Mouse (Mus musculus): ENCODE data around the gene Fam126a. TPM values are rescaled to one million over a fixed set of nuclear protein-coding genes. Genes with fewer than 3 reads are reported as not detected.

The Fam126a gene
- polyA plus RNA-seq, 1 experiment from 2014 or later = 11.1 TPM

DNA sequence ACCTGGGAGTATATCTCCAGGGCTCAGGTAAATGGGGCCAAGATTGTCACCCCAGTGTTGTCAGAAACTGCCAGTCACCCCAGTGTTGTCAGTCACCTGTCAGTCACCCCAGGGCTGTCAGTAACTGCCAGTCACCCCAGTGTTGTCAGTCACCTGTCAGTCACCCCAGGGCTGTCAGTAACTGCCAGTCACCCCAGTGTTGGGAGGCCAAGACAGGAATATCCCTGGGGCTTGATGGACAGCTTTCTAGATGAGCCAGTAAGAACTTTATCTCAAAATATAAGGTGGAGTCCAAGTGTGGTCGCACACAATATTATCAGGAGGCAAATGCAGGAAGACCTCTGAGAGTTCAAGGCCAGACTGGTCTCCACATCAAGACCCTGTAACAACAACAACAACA is 109.2 kb downstream of the Fam126a start:
- no peak overlapping the region for H3K9ac ChIP-seq (ENCODE audit: low read depth, low read length)
- H3K36me3 ChIP-seq (ENCODE audit: control insufficient read depth, insufficient read depth, low read length) = no peaks in the 10 kb centered on the region
- H3K9me3 ChIP-seq (ENCODE audit: control insufficient read depth, low read length) = no peaks in the 10 kb centered on the region
- no peaks in the 10 kb centered on the region for H3K27me3 ChIP-seq (replicated peaks; ENCODE audit: control insufficient read depth, insufficient read depth, low read length)
- 80% methylated on average over 1 of the region's 1 CpGs for WGBS
- H3K4me2 ChIP-seq (ENCODE audit: low read depth, low read length) = no peak overlapping the region
- H3K4me1 ChIP-seq (ENCODE audit: control insufficient read depth, insufficient read depth, low read length) = peaks cover 6% of the 10 kb centered on the region; the same call in 1 of the 2 replicates
- ATAC-seq = no peak
- H3K4me3 ChIP-seq (ENCODE audit: low read length) = no peak overlapping the region
- H3K27ac ChIP-seq (ENCODE audit: low read length) = no peak overlapping the region

DNA sequence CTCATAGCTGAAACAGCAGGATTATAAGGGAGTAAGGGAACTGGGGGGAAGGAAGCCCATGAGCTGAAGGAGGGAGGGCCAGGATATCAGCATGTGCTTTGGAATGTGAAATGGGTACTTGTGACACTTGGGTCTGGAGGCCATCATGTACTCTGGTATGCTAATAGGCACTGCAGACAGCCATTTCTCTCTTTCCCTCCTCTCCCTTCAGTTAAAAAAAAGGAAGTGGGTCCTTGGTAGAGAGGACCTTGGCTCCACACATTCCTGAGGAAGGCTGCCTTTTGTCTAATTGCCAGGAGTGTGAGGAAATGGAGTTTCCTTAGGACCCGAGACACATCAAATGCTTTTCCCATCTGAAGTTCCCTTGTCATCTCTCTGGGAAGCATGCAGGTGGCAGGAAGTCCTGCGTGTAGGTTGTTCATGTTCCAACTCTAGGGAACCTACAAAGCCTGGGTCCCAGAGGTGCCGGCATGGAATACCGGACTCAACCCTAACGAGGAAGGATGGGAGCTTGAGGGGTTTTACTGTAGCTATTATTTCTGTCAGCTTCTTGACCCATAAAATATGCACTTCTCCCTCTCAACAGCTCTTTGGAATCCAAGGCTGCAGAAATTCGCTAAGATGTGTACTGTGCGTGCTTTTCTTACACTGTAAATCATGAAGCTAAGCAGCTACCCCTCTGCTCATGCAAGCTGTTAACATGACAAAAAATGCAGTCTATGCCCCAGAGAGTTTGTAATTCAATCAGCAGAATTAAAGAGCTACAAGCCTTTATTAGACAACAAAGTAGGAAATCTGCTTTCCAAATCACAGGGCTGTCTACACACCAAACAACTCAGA is 110.4 kb downstream of the Fam126a start:
- no peak overlapping the region for H3K9ac ChIP-seq (ENCODE audit: low read depth, low read length)
- peaks cover 6% of the 10 kb centered on the region; the same call in 1 of the 2 replicates for H3K4me1 ChIP-seq (ENCODE audit: control insufficient read depth, insufficient read depth, low read length)
- H3K36me3 ChIP-seq (ENCODE audit: control insufficient read depth, insufficient read depth, low read length) = no peaks in the 10 kb centered on the region
- no peak for ATAC-seq
- H3K9me3 ChIP-seq (ENCODE audit: control insufficient read depth, low read length) = no peaks in the 10 kb centered on the region
- H3K27me3 ChIP-seq (replicated peaks; ENCODE audit: control insufficient read depth, insufficient read depth, low read length) = no peaks in the 10 kb centered on the region
- no peak overlapping the region for H3K4me3 ChIP-seq (ENCODE audit: low read length)
- 46% methylated on average over 7 of the region's 7 CpGs for WGBS
- H3K27ac ChIP-seq (ENCODE audit: low read length) = no peak overlapping the region
- H3K4me2 ChIP-seq (ENCODE audit: low read depth, low read length) = no peak overlapping the region

DNA sequence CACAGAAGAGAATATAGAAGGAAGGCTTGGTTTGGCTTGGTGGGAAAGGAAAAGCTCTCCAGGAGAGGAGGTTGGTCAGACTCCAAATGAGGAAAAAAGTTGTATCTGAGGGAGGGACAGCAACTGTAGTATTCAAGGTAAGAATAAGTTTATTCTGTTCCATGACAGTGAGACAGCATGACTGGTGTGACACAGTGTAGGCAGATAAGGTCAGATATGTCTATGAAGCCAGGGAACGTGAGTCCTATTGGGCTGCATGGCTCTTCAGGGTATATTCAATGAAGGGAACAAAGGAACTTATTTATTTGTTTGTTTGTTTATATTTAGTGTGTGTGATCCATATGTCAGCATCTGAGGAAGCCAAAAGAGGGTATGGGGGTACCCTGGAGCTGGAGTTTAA is 113.2 kb downstream of the Fam126a start:
- H3K27ac ChIP-seq (ENCODE audit: low read length) = no peak overlapping the region
- ATAC-seq = no peak
- H3K4me2 ChIP-seq (ENCODE audit: low read depth, low read length) = no peak overlapping the region
- no peaks in the 10 kb centered on the region for H3K36me3 ChIP-seq (ENCODE audit: control insufficient read depth, insufficient read depth, low read length)
- H3K27me3 ChIP-seq (replicated peaks; ENCODE audit: control insufficient read depth, insufficient read depth, low read length) = no peaks in the 10 kb centered on the region
- H3K4me3 ChIP-seq (ENCODE audit: low read length) = no peak overlapping the region
- WGBS = 89% methylated on average over 1 of the region's 1 CpGs
- no peak overlapping the region for H3K9ac ChIP-seq (ENCODE audit: low read depth, low read length)
- H3K4me1 ChIP-seq (ENCODE audit: control insufficient read depth, insufficient read depth, low read length) = peaks cover 8% of the 10 kb centered on the region
- no peaks in the 10 kb centered on the region for H3K9me3 ChIP-seq (ENCODE audit: control insufficient read depth, low read length)

DNA sequence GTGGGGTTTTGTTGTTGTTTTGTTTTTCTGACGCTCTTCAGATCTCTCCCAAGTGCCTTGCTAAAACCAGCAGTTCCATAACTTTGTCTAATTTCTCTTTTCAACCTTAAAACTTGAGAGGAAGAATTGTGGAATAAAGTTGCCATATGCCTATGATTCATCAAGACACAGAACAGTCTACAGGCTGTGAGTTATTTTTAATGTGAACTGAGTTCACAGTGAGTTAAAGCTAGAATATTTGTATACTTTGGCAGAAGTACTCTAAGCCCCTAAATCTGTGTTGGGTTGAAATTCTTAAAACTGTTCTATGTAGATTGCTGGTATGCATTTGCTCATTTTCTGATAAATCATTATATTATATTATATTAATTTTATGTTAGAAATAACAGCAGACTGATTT is 118.9 kb downstream of the Fam126a start:
- H3K4me3 ChIP-seq (ENCODE audit: low read length) = no peak overlapping the region
- no peak for ATAC-seq
- H3K36me3 ChIP-seq (ENCODE audit: control insufficient read depth, insufficient read depth, low read length) = no peaks in the 10 kb centered on the region
- H3K9me3 ChIP-seq (ENCODE audit: control insufficient read depth, low read length) = peaks cover 4% of the 10 kb centered on the region; the same call in 1 of the 2 replicates
- H3K4me1 ChIP-seq (ENCODE audit: control insufficient read depth, insufficient read depth, low read length) = peaks cover 2% of the 10 kb centered on the region; the same call in 1 of the 2 replicates
- no peak overlapping the region for H3K4me2 ChIP-seq (ENCODE audit: low read depth, low read length)
- H3K9ac ChIP-seq (ENCODE audit: low read depth, low read length) = no peak overlapping the region
- WGBS = 87% methylated on average over 1 of the region's 1 CpGs
- H3K27ac ChIP-seq (ENCODE audit: low read length) = no peak overlapping the region
- no peaks in the 10 kb centered on the region for H3K27me3 ChIP-seq (replicated peaks; ENCODE audit: control insufficient read depth, insufficient read depth, low read length)

DNA sequence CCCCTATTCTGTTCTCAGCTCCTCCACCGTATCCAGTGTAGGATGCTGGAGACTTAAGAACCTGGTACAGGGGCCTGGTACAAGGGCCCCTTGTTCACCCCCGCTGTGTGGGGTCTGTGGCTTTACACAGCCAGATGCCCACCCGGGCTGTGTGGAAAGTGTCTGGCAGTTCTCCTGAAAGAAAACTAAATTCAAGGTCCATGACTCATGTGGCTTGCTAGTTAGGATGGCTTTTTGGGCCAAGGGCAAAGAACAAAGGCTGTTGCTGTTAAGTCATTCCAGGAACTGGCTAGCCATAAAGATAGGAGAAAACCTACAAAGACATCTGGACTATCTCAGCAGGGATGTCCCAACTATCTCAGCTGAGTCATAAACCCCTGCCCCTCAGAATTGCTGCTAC is 121.2 kb downstream of the Fam126a start:
- Histone ChIP-seq H3K4me2 (ENCODE audit: low read depth, low read length) (no peak overlapping the region), H3K4me1 (ENCODE audit: control insufficient read depth, insufficient read depth, low read length) (no peaks in the 10 kb centered on the region), H3K27ac (ENCODE audit: low read length) (no peak overlapping the region), H3K4me3 (ENCODE audit: low read length) (no peak overlapping the region), H3K27me3 (replicated peaks; ENCODE audit: control insufficient read depth, insufficient read depth, low read length) (no peaks in the 10 kb centered on the region), H3K9ac (ENCODE audit: low read depth, low read length) (no peak overlapping the region), H3K36me3 (ENCODE audit: control insufficient read depth, insufficient read depth, low read length) (no peaks in the 10 kb centered on the region), H3K9me3 (ENCODE audit: control insufficient read depth, low read length) (peaks cover 4% of the 10 kb centered on the region; the same call in 1 of the 2 replicates)
- WGBS = 88% methylated on average over 3 of the region's 3 CpGs
- ATAC-seq = no peak

DNA sequence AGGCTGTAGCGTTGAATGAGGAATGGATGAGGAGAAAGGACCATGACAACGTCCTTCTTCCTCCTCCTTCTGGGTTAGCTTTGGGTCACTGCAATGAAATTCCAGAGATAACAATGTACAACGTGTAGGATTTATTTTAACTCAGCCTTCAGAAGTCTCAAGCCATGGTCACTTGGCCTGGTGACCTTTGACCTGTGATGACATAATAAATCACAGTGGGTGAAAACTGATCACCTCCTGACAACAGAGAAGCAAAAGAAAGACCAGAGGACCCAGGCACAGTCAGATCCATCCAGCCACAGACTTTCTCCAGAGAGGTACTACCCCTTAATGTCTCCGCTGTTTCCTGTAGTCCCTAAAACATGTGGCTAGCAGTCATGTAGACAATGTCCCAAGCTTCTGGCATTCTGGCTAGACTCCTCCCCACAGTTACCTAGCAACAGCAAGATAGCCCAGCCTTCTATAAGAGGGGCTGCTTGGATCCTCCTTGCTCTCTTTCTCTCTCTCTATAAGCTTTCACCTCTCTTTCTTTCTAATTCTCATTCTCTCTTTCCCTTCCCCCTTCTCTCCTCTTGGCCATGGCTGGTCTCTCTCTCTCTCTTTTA is 121.9 kb downstream of the Fam126a start:
- Histone ChIP-seq H3K9ac (ENCODE audit: low read depth, low read length) (no peak overlapping the region), H3K36me3 (ENCODE audit: control insufficient read depth, insufficient read depth, low read length) (no peaks in the 10 kb centered on the region), H3K4me3 (ENCODE audit: low read length) (no peak overlapping the region), H3K27me3 (replicated peaks; ENCODE audit: control insufficient read depth, insufficient read depth, low read length) (no peaks in the 10 kb centered on the region), H3K9me3 (ENCODE audit: control insufficient read depth, low read length) (peaks cover 4% of the 10 kb centered on the region; the same call in 1 of the 2 replicates), H3K4me2 (ENCODE audit: low read depth, low read length) (no peak overlapping the region), H3K4me1 (ENCODE audit: control insufficient read depth, insufficient read depth, low read length) (no peaks in the 10 kb centered on the region), H3K27ac (ENCODE audit: low read length) (no peak overlapping the region)
- no peak for ATAC-seq
- 34% methylated on average over 4 of the region's 4 CpGs for WGBS

DNA sequence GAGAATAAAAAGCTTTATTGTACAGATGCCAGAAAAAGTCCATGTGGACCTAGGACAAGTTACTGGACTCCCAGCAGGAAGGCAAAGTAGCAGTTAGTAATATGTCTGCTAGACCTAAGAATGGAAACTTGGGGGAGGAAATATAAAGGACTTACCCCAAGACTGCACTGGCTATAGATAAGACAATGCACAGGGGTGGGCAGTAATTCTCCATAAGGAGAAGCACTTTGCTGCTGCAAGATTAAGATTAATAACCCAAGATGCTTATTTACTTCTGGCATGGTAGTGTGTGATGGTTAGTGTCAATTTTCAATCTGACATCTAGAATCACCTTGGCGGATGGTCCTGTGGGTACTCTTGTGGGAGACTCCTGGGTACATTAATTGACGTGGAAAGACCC is 128.3 kb downstream of the Fam126a start:
- Histone ChIP-seq H3K4me2 (ENCODE audit: low read depth, low read length) (no peak overlapping the region), H3K4me3 (ENCODE audit: low read length) (no peak overlapping the region), H3K36me3 (ENCODE audit: control insufficient read depth, insufficient read depth, low read length) (no peaks in the 10 kb centered on the region), H3K27me3 (replicated peaks; ENCODE audit: control insufficient read depth, insufficient read depth, low read length) (no peaks in the 10 kb centered on the region), H3K9ac (ENCODE audit: low read depth, low read length) (no peak overlapping the region), H3K27ac (ENCODE audit: low read length) (no peak overlapping the region), H3K9me3 (ENCODE audit: control insufficient read depth, low read length) (no peaks in the 10 kb centered on the region), H3K4me1 (ENCODE audit: control insufficient read depth, insufficient read depth, low read length) (no peaks in the 10 kb centered on the region)
- 83% methylated on average over 2 of the region's 2 CpGs for WGBS
- ATAC-seq = no peak

DNA sequence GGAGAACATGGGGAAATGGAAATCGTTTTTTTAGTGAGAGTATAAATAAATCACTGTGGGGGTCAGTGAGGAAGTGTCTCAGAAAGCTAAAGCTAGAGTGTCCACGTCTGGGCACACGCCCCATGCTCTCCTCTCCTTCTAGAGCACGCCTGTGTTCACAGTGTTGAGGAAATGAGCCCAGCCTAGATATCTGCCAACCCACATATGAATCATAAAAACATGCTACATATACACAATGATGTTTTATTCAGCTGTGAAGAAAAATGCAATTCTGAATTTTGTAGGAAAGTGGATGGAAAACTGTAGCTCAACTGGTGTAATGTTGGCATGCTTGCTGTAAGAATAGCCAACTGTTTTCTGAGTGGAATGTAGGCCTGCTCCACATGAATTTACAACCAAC is 130.3 kb downstream of the Fam126a start:
- Histone ChIP-seq H3K9me3 (ENCODE audit: control insufficient read depth, low read length) (no peaks in the 10 kb centered on the region), H3K9ac (ENCODE audit: low read depth, low read length) (no peak overlapping the region), H3K4me3 (ENCODE audit: low read length) (no peak overlapping the region), H3K27me3 (replicated peaks; ENCODE audit: control insufficient read depth, insufficient read depth, low read length) (no peaks in the 10 kb centered on the region), H3K4me1 (ENCODE audit: control insufficient read depth, insufficient read depth, low read length) (no peaks in the 10 kb centered on the region), H3K4me2 (ENCODE audit: low read depth, low read length) (no peak overlapping the region), H3K27ac (ENCODE audit: low read length) (no peak overlapping the region), H3K36me3 (ENCODE audit: control insufficient read depth, insufficient read depth, low read length) (no peaks in the 10 kb centered on the region)
- no peak for ATAC-seq
- 60% methylated on average over 4 of the region's 4 CpGs for WGBS

DNA sequence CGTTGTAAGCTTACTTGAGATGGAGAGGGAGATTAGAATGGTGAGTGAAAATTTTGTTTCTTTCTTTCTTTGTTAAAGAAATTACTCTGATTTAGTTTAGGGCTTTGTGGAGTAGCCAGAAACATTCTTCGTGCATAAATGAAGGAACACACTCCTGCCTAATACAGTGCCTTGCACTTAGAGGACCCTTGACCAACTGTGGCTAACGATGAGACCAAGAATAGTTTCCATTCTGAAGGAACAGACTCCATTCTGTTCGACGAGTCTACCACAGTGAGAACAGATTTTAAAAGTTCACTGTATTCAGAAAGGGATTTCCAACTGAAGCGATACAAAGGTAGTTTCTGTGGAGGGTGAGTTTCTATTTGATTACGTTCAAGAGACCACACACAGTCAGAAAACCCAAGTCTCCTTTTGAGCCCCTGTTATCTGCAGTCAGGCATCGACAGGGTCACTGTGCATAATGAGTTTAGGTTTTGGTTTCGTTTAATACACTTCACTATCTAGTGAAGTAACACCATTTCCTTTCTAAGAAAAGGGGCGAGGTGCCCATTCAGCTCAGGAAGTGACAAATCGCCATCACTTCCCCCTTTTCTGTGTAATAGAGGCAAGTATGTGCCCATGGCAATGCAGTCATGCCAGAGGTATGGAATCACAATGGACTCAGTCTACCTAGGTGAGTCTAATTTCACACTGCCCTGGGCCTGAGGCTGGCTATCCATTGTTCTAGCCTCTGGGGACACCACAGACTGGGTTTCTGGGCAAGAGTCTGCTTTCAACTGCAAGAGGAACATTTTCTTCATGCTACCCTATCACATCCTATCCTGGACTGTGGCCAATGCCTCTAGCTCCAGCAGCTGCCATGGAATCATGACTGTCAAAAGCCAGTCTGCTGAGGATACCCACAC is 136.4 kb downstream of the Fam126a start:
- no peaks in the 10 kb centered on the region for H3K4me1 ChIP-seq (ENCODE audit: control insufficient read depth, insufficient read depth, low read length)

More for the DNA sequence above, 136.4 kb downstream of the Fam126a start:
- WGBS = 67% methylated on average over 11 of the region's 11 CpGs
- H3K27ac ChIP-seq (ENCODE audit: low read length) = no peak overlapping the region
- no peak overlapping the region for H3K4me3 ChIP-seq (ENCODE audit: low read length)
- no peaks in the 10 kb centered on the region for H3K27me3 ChIP-seq (replicated peaks; ENCODE audit: control insufficient read depth, insufficient read depth, low read length)
- H3K36me3 ChIP-seq (ENCODE audit: control insufficient read depth, insufficient read depth, low read length) = no peaks in the 10 kb centered on the region
- H3K4me2 ChIP-seq (ENCODE audit: low read depth, low read length) = no peak overlapping the region
- H3K9me3 ChIP-seq (ENCODE audit: control insufficient read depth, low read length) = no peaks in the 10 kb centered on the region
- no peak for ATAC-seq
- H3K9ac ChIP-seq (ENCODE audit: low read depth, low read length) = no peak overlapping the region

Data from intestine, embryonic 16.5 days (tissue).